Mouse (Mus musculus) megakaryocyte, adult 5-6 weeks (primary cell): Measurements from ENCODE around the gene Tsc1. TPM values are rescaled to one million over a fixed set of nuclear protein-coding genes. Genes with fewer than 3 reads are reported as not detected.

Experiments used
- ATAC-seq: 2 replicates; pipeline ENCODE4 v1.8.0; 2016; ENCODE audit warnings: mild to moderate bottlenecking, inconsistent platforms; ENCODE audit not compliant: poor library complexity, severe bottlenecking
- total RNA-seq, 2 experiments: library from RNA; stranded (forward) in 1 of 2; stranded (reverse) in 1 of 2; fragments of 153-499, 151-499 nt in 1 of 2; fragments of 221-1000, 200-1000 nt in 1 of 2; gene quantifications; 2 replicates each; pipeline versions ENCODE4 v1.2.3 to v1.2.4; 2015 to 2017

The Tsc1 gene
- total RNA-seq, 2 experiments from 2014 or later = 8.9 to 12.9 TPM

- ATAC-seq = no peak
Observed at GRCm38 (mm10) chr2:28641435-28641941, 460 bp downstream of the Tsc1 start.

- ATAC-seq = no peak
Observed at GRCm38 (mm10) chr2:28643081-28643480, 2.1 kb downstream of the Tsc1 start.

DNA sequence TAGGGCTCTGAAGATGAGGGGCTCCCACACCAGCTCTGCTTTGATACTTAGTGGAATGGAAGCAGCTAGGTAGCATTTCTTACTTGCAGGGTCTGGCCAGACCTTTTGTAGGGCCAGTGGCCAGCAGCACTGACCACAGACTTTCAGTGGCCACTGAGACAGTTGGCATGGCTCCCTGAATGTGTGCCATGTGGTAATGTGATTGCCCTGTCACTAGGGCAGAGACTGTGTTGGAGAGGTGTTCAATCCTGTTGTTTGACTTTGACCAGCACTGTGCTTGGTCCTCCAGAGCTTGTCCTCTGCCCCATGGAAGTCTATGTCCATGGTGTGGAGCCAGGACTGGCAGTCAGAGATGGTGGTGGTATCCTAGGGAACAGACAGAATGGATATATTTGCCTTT is 9.5 kb downstream of the Tsc1 start:
- no peak for ATAC-seq

DNA sequence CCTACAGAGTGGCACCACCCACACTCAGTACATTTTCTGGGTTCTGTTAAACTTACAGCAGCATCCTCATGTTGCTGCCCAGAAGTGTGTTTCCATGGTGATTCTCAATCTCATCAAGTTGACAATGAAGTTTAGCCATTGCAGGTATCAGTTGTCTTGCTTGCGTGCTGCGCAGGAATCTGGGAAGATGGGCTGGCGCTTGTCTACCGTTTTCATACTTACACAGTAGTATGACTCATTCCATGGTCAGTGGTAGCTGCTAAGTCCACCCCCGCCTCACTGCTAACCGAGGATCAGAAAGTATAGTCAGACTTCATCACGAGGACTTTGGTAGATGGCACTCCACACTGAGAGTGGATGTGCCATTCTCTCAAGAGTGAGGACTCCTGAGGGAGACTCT is 12.3 kb downstream of the Tsc1 start:
- no peak for ATAC-seq

DNA sequence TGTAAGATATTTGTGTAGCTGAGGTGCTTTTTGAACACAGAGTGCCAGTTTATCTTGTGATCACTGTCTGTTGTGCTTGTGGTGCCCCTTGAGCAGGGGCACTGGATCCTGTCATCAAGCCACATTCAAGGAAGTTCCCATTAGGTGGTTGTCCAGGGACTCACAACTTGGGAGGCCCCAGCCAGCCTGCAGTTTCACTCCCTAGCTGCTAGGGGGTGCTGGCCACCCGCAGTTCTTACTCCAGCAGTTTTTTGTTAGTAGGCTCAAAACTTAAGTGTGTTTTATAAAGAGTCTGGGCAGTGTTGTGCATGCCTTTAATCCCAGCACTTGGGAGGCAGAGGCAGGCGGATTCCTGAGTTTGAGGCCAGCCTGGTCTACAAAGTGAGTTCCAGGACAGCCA is 13.3 kb downstream of the Tsc1 start:
- 0 out of 2 replicates have a peak, but pooled peaks have one; percentile 43 for ATAC-seq

DNA sequence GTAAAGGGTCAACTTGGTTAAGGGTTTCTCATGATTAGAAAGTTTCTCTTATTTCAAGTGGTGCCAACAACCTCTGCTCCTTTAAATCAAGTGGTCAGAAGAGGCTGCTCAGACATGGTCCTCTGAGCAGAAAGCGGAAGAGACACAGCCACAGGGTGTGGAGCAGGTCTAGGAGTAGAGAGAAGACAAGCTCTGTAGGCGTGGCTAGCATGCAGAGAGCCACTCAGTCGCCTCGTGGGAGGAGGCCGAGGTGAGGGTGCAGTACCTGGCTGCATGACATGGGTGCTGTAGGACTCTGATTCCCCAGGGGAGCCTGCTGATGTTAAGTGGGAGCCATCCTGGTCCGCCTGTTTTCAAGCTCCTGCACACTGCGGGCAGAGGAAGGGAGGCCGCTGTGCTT is 15.2 kb downstream of the Tsc1 start:
- no peak for ATAC-seq

DNA sequence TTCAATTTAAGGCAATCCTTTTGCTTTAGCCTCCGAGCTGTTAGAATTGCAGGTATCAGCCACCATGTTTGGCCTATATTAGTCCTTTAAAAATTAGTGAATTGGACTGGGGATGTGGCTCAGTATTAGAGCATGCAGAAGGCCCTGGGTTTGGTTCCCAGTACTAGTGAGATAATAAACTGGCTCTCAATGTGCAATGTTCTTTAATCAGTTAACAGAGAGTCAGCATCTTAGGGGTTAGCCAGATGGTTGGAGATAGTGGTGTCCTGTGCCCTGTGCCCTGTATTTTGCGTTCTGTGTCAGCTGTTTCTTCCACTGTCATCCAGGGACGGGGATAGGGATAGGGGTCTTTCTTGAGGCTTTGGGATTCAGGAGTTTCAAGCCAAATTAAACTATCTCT is 21.9 kb downstream of the Tsc1 start:
- ATAC-seq = no peak

GRCm38 (mm10) chr2:28665818-28666217 is 24.8 kb downstream of the Tsc1 start:
- no peak for ATAC-seq

GRCm38 (mm10) chr2:28671438-28671837 is 30.4 kb downstream of the Tsc1 start:
- ATAC-seq = no peak

GRCm38 (mm10) chr2:28676005-28676404 is 35.0 kb downstream of the Tsc1 start:
- no peak for ATAC-seq

- ATAC-seq = no peak
Observed at GRCm38 (mm10) chr2:28680710-28681109, 39.7 kb downstream of the Tsc1 start.

DNA sequence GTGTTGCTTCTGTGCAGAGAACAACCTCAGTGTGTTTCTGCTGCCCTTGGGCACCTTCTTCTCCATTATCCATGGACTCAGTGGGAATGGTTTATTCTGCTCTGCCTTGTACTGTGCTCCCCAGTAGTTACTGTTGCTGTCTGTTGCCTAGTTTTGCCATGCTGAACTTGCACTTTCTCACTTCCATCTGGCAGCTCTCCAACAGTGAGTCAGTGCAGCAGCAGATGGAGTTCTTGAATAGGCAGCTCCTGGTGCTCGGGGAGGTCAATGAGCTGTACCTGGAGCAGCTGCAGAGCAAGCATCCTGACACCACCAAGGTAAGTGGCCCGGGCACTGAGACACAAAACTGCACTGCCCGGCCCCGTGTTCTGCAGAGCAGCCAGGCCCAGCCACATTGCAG is 40.7 kb downstream of the Tsc1 start:
- ATAC-seq = no peak

- ATAC-seq = no peak
Observed at GRCm38 (mm10) chr2:28685895-28686294, 44.9 kb downstream of the Tsc1 start.

DNA sequence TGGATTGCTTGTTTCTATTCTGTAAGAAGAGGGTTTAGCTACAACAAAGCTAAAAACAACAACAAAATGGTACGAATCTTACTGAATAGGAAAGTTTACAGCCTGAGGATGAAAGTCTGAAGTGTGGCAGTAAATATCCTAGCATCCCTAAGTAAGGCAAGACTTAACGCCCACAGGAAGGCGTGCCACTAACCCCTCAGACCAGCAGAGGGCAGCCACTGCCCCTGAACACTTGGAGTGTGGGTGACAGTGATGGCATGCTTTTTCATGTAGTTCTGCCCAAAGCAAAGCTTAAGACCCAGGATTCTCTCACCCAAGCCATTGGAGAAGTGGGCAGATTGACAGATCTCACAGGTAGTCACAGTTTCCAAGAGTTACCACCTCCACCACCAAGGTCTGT is 47.4 kb downstream of the Tsc1 start:
- peak; percentile 70 for ATAC-seq

DNA sequence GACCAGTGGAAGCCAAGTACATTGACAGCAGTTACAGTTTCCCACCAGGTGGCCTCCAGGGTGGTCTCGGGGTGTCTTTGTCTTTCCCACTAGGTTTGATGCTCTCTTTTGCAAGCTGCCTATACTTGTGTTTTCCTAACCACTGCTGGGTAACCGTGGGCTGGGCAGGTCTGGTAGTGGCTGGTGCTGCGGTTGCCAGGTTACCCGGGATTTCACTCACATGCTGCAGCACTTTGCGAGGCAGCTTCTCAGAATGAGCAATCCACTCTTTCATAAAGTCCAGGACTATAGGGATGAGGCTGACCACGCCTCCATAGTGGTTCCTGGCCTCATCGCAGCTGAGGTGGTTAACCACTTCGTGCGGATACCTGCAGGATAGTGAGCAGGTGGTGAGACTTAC is 51.7 kb downstream of the Tsc1 start:
- no peak for ATAC-seq

DNA sequence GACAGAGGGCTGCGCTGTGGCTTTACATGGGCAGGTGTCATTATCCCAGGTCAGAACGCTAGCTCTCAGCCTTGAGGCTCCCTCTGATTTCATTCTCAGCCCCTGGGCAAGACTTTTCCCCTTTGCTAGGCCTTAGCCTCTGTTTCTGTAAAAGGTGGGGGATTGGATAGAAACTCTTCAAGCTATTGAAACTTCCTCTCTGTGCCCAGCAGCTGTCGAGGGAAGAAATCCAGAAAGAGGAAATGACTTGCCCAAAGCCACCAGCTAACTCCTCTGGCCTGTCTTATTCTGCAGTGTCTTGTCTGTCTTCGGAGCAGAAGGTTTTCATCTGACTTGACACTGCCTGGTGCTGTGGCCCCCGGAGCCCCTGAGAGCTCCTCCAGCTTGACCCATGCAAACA is 57.5 kb downstream of the Tsc1 start:
- peak; percentile 69 for ATAC-seq

DNA sequence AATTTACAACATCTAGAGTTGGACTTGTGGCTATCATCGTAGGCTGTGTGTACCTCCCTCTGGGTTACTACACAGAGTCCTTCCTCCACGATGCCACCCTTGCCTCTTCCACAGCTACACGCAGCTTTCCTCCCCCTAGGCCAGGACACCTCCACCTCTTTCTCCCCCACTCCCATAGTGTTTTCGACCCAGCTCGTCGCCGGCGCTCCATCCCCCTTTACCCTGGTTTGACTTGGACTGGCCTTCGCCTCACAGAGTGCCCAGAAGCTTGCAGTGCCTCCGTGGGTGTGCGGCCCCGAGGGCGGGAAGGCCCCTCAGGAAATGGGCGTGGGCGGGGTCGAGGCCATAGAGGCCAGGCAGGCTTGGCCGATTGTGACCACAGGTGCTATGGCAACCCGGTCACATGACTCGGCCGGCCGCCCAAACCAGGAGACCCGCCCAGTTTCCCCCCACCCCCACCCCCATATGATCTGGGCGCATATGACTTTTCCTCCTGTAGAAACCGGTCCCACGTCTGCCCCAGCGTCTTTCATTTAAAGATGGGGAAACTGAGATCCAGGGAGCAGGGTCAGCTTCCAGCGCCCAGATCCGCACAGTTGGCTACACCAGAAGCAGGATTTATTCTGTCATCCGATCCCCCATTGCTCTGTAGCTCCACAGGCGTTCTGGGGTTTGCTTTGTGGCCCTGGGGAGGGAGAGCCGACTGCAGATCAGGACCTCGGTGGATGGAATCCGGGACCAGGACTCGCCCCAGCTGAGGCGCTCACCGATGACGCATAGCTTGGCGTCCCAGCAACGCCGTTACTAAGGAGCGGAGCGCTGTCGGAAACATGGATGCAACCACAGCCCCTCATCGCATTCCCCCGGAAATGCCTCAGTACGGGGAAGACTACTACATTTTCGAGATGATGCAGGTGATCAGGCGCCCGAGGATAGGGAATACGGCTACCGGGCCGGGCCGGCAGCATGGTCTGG is 58.6 kb downstream of the Tsc1 start, which contains the start of the genes Spaca9 and Ak8:
Spaca9 (minus strand) TSS at position 367 of the 975 bp plus-strand sequence.
Ak8 (plus strand) TSS at position 804 of the 975 bp plus-strand sequence.
- ATAC-seq = peak; percentile 68

DNA sequence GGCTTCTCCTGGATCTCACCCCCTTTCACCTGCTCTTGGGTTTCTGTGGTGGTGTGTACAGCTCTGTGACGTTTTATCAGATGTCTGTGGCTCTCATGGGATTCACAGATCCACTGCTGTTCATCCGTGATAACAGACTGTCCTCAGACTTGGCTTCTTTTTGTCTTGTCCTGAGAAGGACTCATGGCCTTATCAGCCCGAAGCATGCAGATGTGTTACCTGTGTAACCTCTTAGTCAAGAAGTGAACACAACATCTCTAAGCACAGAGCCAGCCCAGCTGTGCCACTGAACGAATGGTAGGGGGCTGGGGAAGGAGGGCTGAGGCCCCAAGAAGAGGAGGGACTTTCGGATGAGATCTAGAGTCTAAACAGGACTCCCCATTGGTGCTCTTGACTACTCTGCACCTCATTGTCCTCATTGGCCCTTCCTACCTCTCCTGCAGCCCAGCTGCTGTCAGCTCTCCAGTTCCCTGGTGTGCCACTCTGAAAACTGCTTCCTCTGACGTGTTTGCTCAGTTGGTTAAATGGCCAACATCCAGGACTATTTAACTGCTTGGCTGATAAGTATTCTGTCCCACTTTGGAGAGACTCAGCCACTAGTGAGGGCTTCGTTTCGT is 60.7 kb downstream of the Tsc1 start:
- no peak for ATAC-seq

DNA sequence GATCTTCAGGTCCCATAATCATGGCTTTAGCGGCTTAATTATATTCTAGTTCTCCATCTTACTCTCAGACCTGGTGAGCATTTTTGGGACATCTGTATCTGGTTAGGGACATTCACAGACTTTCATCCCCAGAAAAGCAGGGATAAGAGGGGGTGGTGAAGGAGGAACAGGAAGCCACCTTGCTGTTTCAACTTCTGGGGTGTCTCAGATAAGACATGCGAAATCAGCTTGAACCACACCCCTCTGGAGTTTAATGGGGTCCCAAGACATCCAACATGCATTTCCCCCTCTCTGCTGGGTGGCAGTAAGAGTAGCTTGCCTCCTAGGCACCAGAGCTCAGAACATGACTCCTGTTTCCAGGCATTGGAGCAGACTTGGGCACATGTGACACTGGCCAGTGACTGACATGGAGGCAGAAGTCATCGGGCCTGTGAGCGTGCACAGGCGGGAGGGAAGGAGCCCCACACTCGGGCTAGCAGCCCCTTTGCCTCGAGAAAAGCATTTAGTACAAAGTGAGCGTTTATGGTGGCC is 65.1 kb downstream of the Tsc1 start:
- no peak for ATAC-seq

GRCm38 (mm10) chr2:28706787-28707186 is 65.8 kb downstream of the Tsc1 start:
- ATAC-seq = peak; percentile 71

DNA sequence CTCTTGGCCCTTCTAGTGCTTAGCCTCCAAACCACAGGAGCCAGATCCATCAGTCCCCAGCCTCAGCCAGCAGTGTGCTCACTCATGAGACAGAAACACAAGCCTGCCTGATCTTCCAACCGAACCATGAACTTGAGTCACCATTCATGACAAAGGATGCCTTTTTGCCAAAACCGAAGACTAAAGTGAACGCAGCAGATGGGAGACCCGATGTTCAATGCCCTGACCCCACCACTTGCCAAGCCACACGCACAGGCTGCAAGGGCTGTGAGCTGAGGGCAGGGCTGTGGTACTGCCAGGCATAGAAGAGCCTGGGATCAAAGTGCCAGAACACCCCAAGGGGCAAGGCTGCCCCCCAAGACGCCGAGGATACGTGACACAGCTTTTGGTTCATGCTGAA is 72.0 kb downstream of the Tsc1 start:
- ATAC-seq = no peak

- no peak for ATAC-seq
Observed at GRCm38 (mm10) chr2:28722419-28722818, 81.4 kb downstream of the Tsc1 start.
